Comparison of ENCODE assay signal across 9 mouse cellular contexts in the genomic region with DNA sequence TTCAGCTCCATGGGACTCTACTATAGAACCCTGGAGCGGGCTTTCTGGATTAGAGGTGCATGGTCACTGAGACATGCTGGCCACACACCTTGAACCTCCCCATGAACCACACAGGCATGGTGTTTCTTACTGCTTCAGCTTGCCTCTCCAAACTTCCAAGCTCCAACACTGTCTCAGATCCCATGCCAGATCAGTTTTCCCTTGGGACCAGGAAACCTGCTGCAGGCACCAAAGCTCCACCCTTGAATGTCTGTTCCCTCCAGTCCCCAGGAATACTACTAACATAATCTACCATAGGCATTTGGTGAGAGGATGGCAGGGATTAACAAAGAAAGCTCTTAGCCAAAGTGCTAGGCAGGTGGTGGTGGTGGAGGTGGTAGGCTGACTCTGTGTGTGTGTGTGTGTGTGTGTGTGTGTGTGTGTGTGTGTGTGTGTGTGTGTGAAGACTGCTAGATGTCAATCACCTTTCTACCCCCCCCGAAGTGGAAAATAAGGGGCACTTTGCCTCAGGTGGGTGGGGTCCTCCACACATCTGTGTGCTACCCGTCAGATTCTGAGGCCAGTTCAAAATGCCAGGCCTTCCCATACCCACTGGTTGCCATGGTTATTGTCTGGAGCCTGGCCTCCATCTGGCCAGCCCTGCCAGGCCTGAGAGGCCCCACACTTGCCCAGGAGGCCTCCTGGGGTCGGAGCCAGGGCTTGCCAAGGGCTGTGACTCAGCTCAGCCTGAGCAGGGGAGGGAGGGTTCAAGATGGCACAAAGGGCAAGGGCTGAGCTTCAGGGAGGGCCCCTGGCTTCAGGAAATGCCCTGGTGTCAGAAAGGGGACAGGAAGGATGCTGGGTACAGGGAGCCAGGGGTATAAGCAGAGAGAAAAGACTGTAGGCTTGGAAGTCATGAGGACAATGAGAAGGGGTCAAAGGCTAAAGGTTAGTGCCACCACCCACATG. TPM values are rescaled to one million over a fixed set of nuclear protein-coding genes. Genes with fewer than 3 reads are reported as not detected.
DNase-seq lines count a peak whose midpoint lies in the region; ATAC-seq and TF ChIP-seq lines count a peak whose summit lies in the region.
"Had no signal": no experiment of that assay in that cellular context is flagged by ENCODE, and none has a peak within 500 bp of the region (broad histone marks: within the 10 kb centered on the region; RNA-seq: fewer than 3 reads in every experiment).

No protein-coding gene starts in this region.

- in situ Hi-C loops in CH12.LX (cut with MboI; ENCODE audit: low pct_ligation_motif_present, low pct_unique_long_range_greater_than_20kb, low sequenced_read_pairs), result no loop called here

- no peak overlapping the region for H3K4me2 ChIP-seq in kidney, embryonic 14.5 days (replicated peaks; ENCODE audit: low read depth, low read length)
- peak overlapping the region; percentile 60; the same call in 1 of the 2 replicates for H3K4me2 ChIP-seq in CH12.LX (ENCODE audit: insufficient read depth, low read depth, poor library complexity, severe bottlenecking)
- no peak overlapping the region for H3K4me2 ChIP-seq in hindbrain, embryonic 16.5 days (ENCODE audit: low read length)
- H3K4me2 ChIP-seq: heart, embryonic 15.5 days had no signal

- no peaks in the 10 kb centered on the region for H3K4me1 ChIP-seq in kidney, embryonic 14.5 days (ENCODE audit: control insufficient read depth, insufficient read depth, low read length)
- peaks cover 62 to 72% of the 10 kb centered on the region in 2 experiments for H3K4me1 ChIP-seq in CH12.LX (ENCODE audit: control insufficient read depth in 1 of 2, insufficient read depth in 2 of 2)
- peaks cover 6% of the 10 kb centered on the region for H3K4me1 ChIP-seq in hindbrain, embryonic 16.5 days (ENCODE audit: control insufficient read depth, insufficient read depth, low read depth, low read length)
- peaks cover 56% of the 10 kb centered on the region for H3K4me1 ChIP-seq in megakaryocyte, embryonic 14.5 days

- intact Hi-C loops in heart, postnatal 10 days (cut with DNase I), result no loop called here

- no peaks in the 10 kb centered on the region for H3K9me3 ChIP-seq in kidney, embryonic 14.5 days (ENCODE audit: control insufficient read depth, low read length)
- peaks cover 5% of the 10 kb centered on the region for H3K9me3 ChIP-seq in CH12.LX (replicated peaks; ENCODE audit: low read length)
- H3K9me3 ChIP-seq in hindbrain, embryonic 16.5 days (ENCODE audit: control insufficient read depth, low read length), result no peaks in the 10 kb centered on the region
- no peaks in the 10 kb centered on the region for H3K9me3 ChIP-seq in megakaryocyte, embryonic 14.5 days
- H3K9me3 ChIP-seq: heart, embryonic 15.5 days had no signal

- ATAC-seq in kidney, embryonic 14.5 days (ENCODE audit: low FRiP score, low TSS enrichment), result no peak
- peak; percentile 81 for ATAC-seq in hindbrain, embryonic 16.5 days

- no peak overlapping the region for H3K27ac ChIP-seq in kidney, embryonic 14.5 days (ENCODE audit: low read depth, low read length)
- H3K27ac ChIP-seq in CH12.LX (ENCODE audit: insufficient read depth, low read depth), result peak overlapping the region; percentile 99
- peak overlapping the region; percentile 48; the same call in 1 of the 2 replicates for H3K27ac ChIP-seq in hindbrain, embryonic 16.5 days (ENCODE audit: low read depth, low read length)
- H3K27ac ChIP-seq: heart, embryonic 15.5 days had no signal

- no peaks in the 10 kb centered on the region for H3K27me3 ChIP-seq in kidney, embryonic 14.5 days (ENCODE audit: control insufficient read depth, insufficient read depth, low read length)
- H3K27me3 ChIP-seq in CH12.LX (replicated peaks), result no peaks in the 10 kb centered on the region
- no peaks in the 10 kb centered on the region; the same call in 1 of the 2 replicates for H3K27me3 ChIP-seq in hindbrain, embryonic 16.5 days (replicated peaks; ENCODE audit: control insufficient read depth, insufficient read depth, low read length)
- H3K27me3 ChIP-seq in megakaryocyte, embryonic 14.5 days (replicated peaks), result no peaks in the 10 kb centered on the region
- H3K27me3 ChIP-seq: heart, embryonic 15.5 days had no signal

- TF ChIP-seq CTCF in CH12.LX (conservative IDR thresholded peaks at IDR 0.05 in 1 of 2, IDR thresholded peaks at IDR 0.05 in 1 of 2; ENCODE audit: low read depth in 2 of 2, low read length in 2 of 2), result no peak
- TF ChIP-seq CTCF in brain, embryonic 14.5 days (IDR thresholded peaks at IDR 0.05; ENCODE audit: borderline replicate concordance, extremely low read depth, insufficient read depth, insufficient read length), result no peak

- no peak for TF ChIP-seq RAD21 in CH12.LX (IDR thresholded peaks at IDR 0.05; ENCODE audit: low read depth, low read length)

- 77% methylated on average over 4 of the region's 4 CpGs for WGBS in kidney, embryonic 14.5 days
- 53% methylated on average over 4 of the region's 4 CpGs for WGBS in hindbrain, embryonic 16.5 days

- TF ChIP-seq EP300 in CH12.LX (IDR thresholded peaks at IDR 0.05; ENCODE audit: low read length), result 0 out of 2 replicates have a peak, but pooled peaks have one; percentile 43

- H3K36me3 ChIP-seq in kidney, embryonic 14.5 days (ENCODE audit: control insufficient read depth, insufficient read depth, low read length), result no peaks in the 10 kb centered on the region
- H3K36me3 ChIP-seq in CH12.LX (replicated peaks in 1 of 2; ENCODE audit: control insufficient read depth in 1 of 2, insufficient read depth in 1 of 2, low read length in 1 of 2), result peaks cover 74 to 84% of the 10 kb centered on the region in 2 experiments
- H3K36me3 ChIP-seq in hindbrain, embryonic 16.5 days (ENCODE audit: control insufficient read depth, insufficient read depth, low read length), result peaks cover 3% of the 10 kb centered on the region; the same call in 1 of the 2 replicates
- H3K36me3 ChIP-seq in megakaryocyte, embryonic 14.5 days (replicated peaks; ENCODE audit: low read length), result peaks cover 73% of the 10 kb centered on the region
- H3K36me3 ChIP-seq: heart, embryonic 15.5 days had no signal

- DNase-seq in kidney, adult 8-10 months, result peak; percentile 78 to 82
- no peak for DNase-seq in CH12.LX (ENCODE audit: extremely low read depth)
- DNase-seq in brain, embryonic 14.5 days (ENCODE audit: low read depth), result peak; percentile 67
- no peak for DNase-seq in embryo, embryonic 10 days (ENCODE audit: low spot score)
- DNase-seq in heart, postnatal 10 days, result no peak

- H3K9ac ChIP-seq in kidney, embryonic 14.5 days (ENCODE audit: low read depth, low read length), result no peak overlapping the region
- peak overlapping the region; percentile 72 for H3K9ac ChIP-seq in CH12.LX (ENCODE audit: insufficient read depth, low read depth)
- H3K9ac ChIP-seq in hindbrain, embryonic 16.5 days (ENCODE audit: low read depth, low read length), result no peak overlapping the region
- H3K9ac ChIP-seq: heart, embryonic 15.5 days had no signal

- TF ChIP-seq POLR2A in CH12.LX (IDR thresholded peaks at IDR 0.05; ENCODE audit: low read depth, low read length), result peak; percentile 35; the same call in 1 of the 2 replicates
- no peak for TF ChIP-seq POLR2A in brain, embryonic 14.5 days (IDR thresholded peaks at IDR 0.05; ENCODE audit: borderline replicate concordance, extremely low read depth, insufficient read depth, insufficient read length, poor library complexity, severe bottlenecking)

- dilution Hi-C loops in CH12.LX (cut with MboI; ENCODE audit: extremely low pct_ligation_motif_present, extremely low pct_unique_long_range_greater_than_20kb, low sequenced_read_pairs), result no loop called here

- peaks cover 50% of the 10 kb centered on the region for H3K79me2 ChIP-seq in CH12.LX (replicated peaks; ENCODE audit: control insufficient read depth, extremely low read depth, insufficient read depth, poor library complexity, severe bottlenecking)

- H3K4me3 ChIP-seq in kidney, embryonic 14.5 days (ENCODE audit: low read length), result no peak overlapping the region
- peak overlapping the region in 2 of 3 experiments; percentile 14 to 40 for H3K4me3 ChIP-seq in CH12.LX (replicated peaks in 1 of 3; ENCODE audit: low read depth in 2 of 3, low read length in 2 of 3, poor library complexity in 1 of 3)
- no peak overlapping the region for H3K4me3 ChIP-seq in hindbrain, embryonic 16.5 days (ENCODE audit: low read length)
- peak overlapping the region; percentile 67 for H3K4me3 ChIP-seq in megakaryocyte, embryonic 14.5 days (replicated peaks)
- H3K4me3 ChIP-seq: heart, embryonic 15.5 days had no signal

TF ChIP-seq in CH12.LX, 34 proteins besides CTCF, POLR2A, EP300 and RAD21 (continues in another document):
- TF ChIP-seq POLR2AphosphoS2 (IDR thresholded peaks at IDR 0.05; ENCODE audit: low read depth, low read length) (no peak), TBP (conservative IDR thresholded peaks at IDR 0.05; ENCODE audit: low read depth, low read length) (no peak), BHLHE40 (IDR thresholded peaks at IDR 0.05; ENCODE audit: low read depth, low read length) (peak; percentile 33; the same call in 1 of the 2 replicates), MAFK (IDR thresholded peaks at IDR 0.05; ENCODE audit: insufficient replicate concordance, low read length) (no peak), SMC3 (IDR thresholded peaks at IDR 0.05; ENCODE audit: low read depth, low read length) (peak; percentile 10; the same call in 1 of the 2 replicates), HCFC1 (IDR thresholded peaks at IDR 0.05; ENCODE audit: low read depth, low read length) (peak; percentile 32; the same call in 1 of the 2 replicates), MYC (IDR thresholded peaks at IDR 0.05; ENCODE audit: low read depth, low read length) (no peak), IRF4 (IDR thresholded peaks at IDR 0.05; ENCODE audit: low read depth, low read length) (no peak), ZMIZ1 (IDR thresholded peaks at IDR 0.05; ENCODE audit: low read depth, low read length) (no peak), USF1 (IDR thresholded peaks at IDR 0.05; ENCODE audit: low read depth, low read length) (no peak), ZC3H11A (IDR thresholded peaks at IDR 0.05; ENCODE audit: low read depth, low read length) (no peak), KAT2A (IDR thresholded peaks at IDR 0.05; ENCODE audit: insufficient replicate concordance, low read length) (no peak), MAX (IDR thresholded peaks at IDR 0.05; ENCODE audit: low read length) (no peak), RCOR1 (conservative IDR thresholded peaks at IDR 0.05; ENCODE audit: low read depth, low read length) (no peak), PAX5 (IDR thresholded peaks at IDR 0.05; ENCODE audit: low read length) (no peak)

RNA-seq across cellular contexts. Expression of gene Jade2, which starts 25.2 kb away (rescaled TPM):
- 0.37 and 0.38 TPM in 2 replicates for polyA plus RNA-seq in kidney, embryonic 14.5 days (2014; fragmentation: Nextera tagmentation; extraction: Ambion mirVana)
- total RNA-seq in CH12.LX (2012; rRNA removed) (51.4 and 58.2 TPM in 2 replicates), CH12.LX (2014; rRNA removed) (21.9 and 25.6 TPM in 2 replicates)
- 50.3 and 60.1 TPM in 2 replicates for polyA plus RNA-seq in CH12.LX (2012; ENCODE audit: insufficient read length, low read depth)
- polyA plus RNA-seq in brain, embryonic 14.5 days (2012; rRNA removed), result 0.93 and 1.1 TPM in 2 replicates
- 1.1 TPM in 2 replicates for polyA plus RNA-seq in hindbrain, embryonic 16.5 days (2015; fragmentation: Nextera tagmentation; extraction: Ambion mirVana)
- 0.26 and 3.6 TPM in 2 replicates for polyA plus RNA-seq in megakaryocyte, embryonic 14.5 days (2012; ENCODE audit: insufficient read depth, low replicate concordance)
- 1 to 10 TPM; 3.5 to 6.6 TPM for total RNA-seq in heart, postnatal 10 days (2021)

Comparison
In these comparisons a context has a peak if more than half of its experiments do, and no peak if none do; other contexts are left out.
1. DNase-seq: peak in kidney, adult 8-10 months (2 of 2) and brain, embryonic 14.5 days (single experiment); none in CH12.LX (single experiment), embryo, embryonic 10 days (single experiment) and heart, postnatal 10 days (0 of 2).
2. H3K4me3 ChIP-seq: peak in CH12.LX (2 of 3) and megakaryocyte, embryonic 14.5 days (single experiment); none in kidney, embryonic 14.5 days (single experiment) and hindbrain, embryonic 16.5 days (single experiment).
3. RNA of gene Jade2, which starts 25.2 kb away (polyA plus RNA-seq): 50.3 to 60.1 TPM in CH12.LX; 0.26 to 3.6 TPM in megakaryocyte, embryonic 14.5 days, 1.1 TPM in hindbrain, embryonic 16.5 days, 0.93 to 1.1 TPM in brain, embryonic 14.5 days and 0.37 to 0.38 TPM in kidney, embryonic 14.5 days; every median in the first group is over 10 times any median in the second.